Comparison of ENCODE assay signal across 34 mouse cellular contexts in genomic region chr9:78084341-78084740, GRCm38 (mm10). TPM values are rescaled to one million over a fixed set of nuclear protein-coding genes. Genes with fewer than 3 reads are reported as not detected.
"Had no signal": no experiment of that assay in that cellular context is flagged by ENCODE, and none has a peak within 500 bp of the region (broad histone marks: within the 10 kb centered on the region; RNA-seq: fewer than 3 reads in every experiment).

No protein-coding gene starts in this region.

- H3K4me3 ChIP-seq: limb, embryonic 10.5 days; limb, embryonic 12.5 days; limb, embryonic 13.5 days; limb, embryonic 15.5 days; liver, embryonic 12.5 days; liver, embryonic 13.5 days; liver, embryonic 15.5 days; lung, embryonic 15.5 days; megakaryocyte, embryonic 14.5 days; midbrain, embryonic 10.5 days; midbrain, embryonic 12.5 days; midbrain, embryonic 13.5 days; midbrain, embryonic 15.5 days; myocyte; neural tube, embryonic 12.5 days had no signal

- ATAC-seq: liver, embryonic 12.5 days; liver, postnatal 0 days; lung, postnatal 0 days; midbrain, embryonic 13.5 days; midbrain, embryonic 15.5 days had no signal

- H3K9ac ChIP-seq: limb, embryonic 12.5 days; limb, embryonic 13.5 days; limb, embryonic 15.5 days; liver, embryonic 12.5 days; liver, embryonic 13.5 days; liver, embryonic 14.5 days; liver, embryonic 15.5 days; liver, postnatal 0 days; lung, embryonic 14.5 days; lung, embryonic 15.5 days; midbrain, embryonic 12.5 days; midbrain, embryonic 13.5 days; midbrain, embryonic 15.5 days; neural tube, embryonic 12.5 days had no signal

- H3K27me3 ChIP-seq: limb, embryonic 12.5 days; limb, embryonic 13.5 days; limb, embryonic 15.5 days; liver, embryonic 12.5 days; liver, embryonic 13.5 days; liver, embryonic 15.5 days; lung, embryonic 15.5 days; megakaryocyte, embryonic 14.5 days; midbrain, embryonic 12.5 days; midbrain, embryonic 13.5 days; midbrain, embryonic 15.5 days; neural tube, embryonic 12.5 days had no signal

- H3K4me1 ChIP-seq: limb, embryonic 10.5 days; limb, embryonic 12.5 days; limb, embryonic 13.5 days; limb, embryonic 15.5 days; liver, embryonic 12.5 days; liver, embryonic 13.5 days; liver, embryonic 15.5 days; lung, embryonic 15.5 days; midbrain, embryonic 12.5 days; midbrain, embryonic 13.5 days; midbrain, embryonic 15.5 days; neural tube, embryonic 12.5 days had no signal

- H3K27ac ChIP-seq: limb, embryonic 10.5 days; limb, embryonic 12.5 days; limb, embryonic 13.5 days; limb, embryonic 15.5 days; liver, embryonic 12.5 days; liver, embryonic 13.5 days; liver, embryonic 14.5 days; liver, embryonic 15.5 days; lung, embryonic 15.5 days; midbrain, embryonic 10.5 days; midbrain, embryonic 12.5 days; midbrain, embryonic 13.5 days; midbrain, embryonic 15.5 days; neural tube, embryonic 12.5 days had no signal

- H3K4me2 ChIP-seq: limb, embryonic 12.5 days; limb, embryonic 13.5 days; limb, embryonic 15.5 days; liver, embryonic 11.5 days; liver, embryonic 12.5 days; liver, embryonic 13.5 days; liver, embryonic 15.5 days; lung, embryonic 14.5 days; lung, embryonic 15.5 days; midbrain, embryonic 12.5 days; midbrain, embryonic 13.5 days; midbrain, embryonic 15.5 days; neural tube, embryonic 12.5 days had no signal

- DNase-seq: left cerebral cortex, postnatal 4 days; liver; liver, embryonic 13.5 days; liver, postnatal 0 days; lung, adult 18-20 months; lung, adult 2 months; lung, embryonic 14.5 days; lung, postnatal 10 days; lung, postnatal 14 days; lung, postnatal 36 days; lung, postnatal 4 days; midbrain, embryonic 14.5 days had no signal

- H3K9me3 ChIP-seq: limb, embryonic 10.5 days; limb, embryonic 12.5 days; limb, embryonic 13.5 days; limb, embryonic 15.5 days; liver, embryonic 12.5 days; liver, embryonic 13.5 days; liver, embryonic 15.5 days; lung, embryonic 15.5 days; megakaryocyte, embryonic 14.5 days; midbrain, embryonic 10.5 days; midbrain, embryonic 12.5 days; midbrain, embryonic 13.5 days; midbrain, embryonic 15.5 days; neural tube, embryonic 12.5 days had no signal

RNA-seq across cellular contexts. Expression of gene Gcm1, which starts 32.6 kb away (rescaled TPM):
- polyA plus RNA-seq: limb, embryonic 10.5 days; limb, embryonic 12.5 days; limb, embryonic 13.5 days; limb, embryonic 15.5 days; liver, adult 2 months; liver, embryonic 11.5 days; liver, embryonic 12.5 days; liver, embryonic 13.5 days; liver, embryonic 14.5 days; liver, embryonic 15.5 days; liver, embryonic 16.5 days; liver, postnatal 0 days; lung, adult 2 months; macrophage; midbrain, embryonic 10.5 days; midbrain, embryonic 14.5 days; midbrain, embryonic 15.5 days; midbrain, postnatal 0 days; myocyte; neural tube, embryonic 11.5 days; neural tube, embryonic 12.5 days had no signal
